Mouse (Mus musculus) MEL-GATA-1-ER (cell line): Measurements from ENCODE around the gene Rims4.

Experiments used
- DNase-seq: peaks from one replicate; pipeline ENCODE4 v3.0.0-alpha.2; 2012; ENCODE audit warnings: low read depth; ENCODE audit errors: extremely low read depth

Gene Rims4

GRCm38 (mm10) chr2:163911826-163912444 is 6.5 kb downstream of the Rims4 start:
- DNase-seq: no peak

DNA sequence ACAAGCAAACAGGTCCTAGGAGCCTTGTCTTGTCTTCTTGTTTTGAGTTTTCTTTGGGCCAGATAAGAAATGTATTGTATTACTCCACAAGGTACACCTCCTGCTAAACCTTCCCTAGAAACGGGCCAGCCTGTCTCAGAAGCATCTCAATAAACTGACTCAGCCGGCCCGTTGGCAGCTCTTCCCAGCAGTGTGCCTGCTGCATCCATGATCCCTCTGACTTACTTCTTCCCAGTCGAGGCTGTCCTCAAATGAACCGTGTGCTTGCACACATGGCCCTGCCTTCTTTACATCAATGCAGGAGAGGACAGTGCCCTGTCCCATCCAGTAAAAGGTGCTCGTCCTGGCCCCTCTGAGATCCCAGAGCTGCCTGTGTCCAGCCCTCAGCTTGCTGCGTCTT is 8.9 kb downstream of the Rims4 start:
- DNase-seq: no peak

- DNase-seq: no peak
Observed at GRCm38 (mm10) chr2:163907131-163907530, 11.4 kb downstream of the Rims4 start.

- DNase-seq: no peak
Observed at GRCm38 (mm10) chr2:163904323-163904722, 14.2 kb downstream of the Rims4 start.

DNA sequence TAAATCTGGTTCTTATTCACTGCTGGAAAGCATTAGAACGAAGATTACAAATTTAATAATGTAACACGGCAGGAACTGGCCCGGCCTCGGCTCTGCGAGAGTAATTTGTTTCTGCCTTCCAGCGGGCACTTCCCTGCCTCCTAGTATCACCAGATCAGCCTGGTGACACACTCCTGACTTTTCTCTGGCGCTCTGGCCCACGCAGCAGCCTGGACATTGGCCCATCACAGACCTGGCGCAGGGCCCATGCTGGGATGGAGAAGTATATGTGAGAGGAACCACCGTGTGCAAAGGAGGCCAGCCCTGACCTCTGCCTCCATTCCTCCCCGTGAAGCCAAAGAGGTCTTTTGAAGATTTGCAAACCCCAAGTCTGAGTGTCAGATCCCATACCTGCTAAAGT is 15.0 kb downstream of the Rims4 start:
- DNase-seq: no peak

DNA sequence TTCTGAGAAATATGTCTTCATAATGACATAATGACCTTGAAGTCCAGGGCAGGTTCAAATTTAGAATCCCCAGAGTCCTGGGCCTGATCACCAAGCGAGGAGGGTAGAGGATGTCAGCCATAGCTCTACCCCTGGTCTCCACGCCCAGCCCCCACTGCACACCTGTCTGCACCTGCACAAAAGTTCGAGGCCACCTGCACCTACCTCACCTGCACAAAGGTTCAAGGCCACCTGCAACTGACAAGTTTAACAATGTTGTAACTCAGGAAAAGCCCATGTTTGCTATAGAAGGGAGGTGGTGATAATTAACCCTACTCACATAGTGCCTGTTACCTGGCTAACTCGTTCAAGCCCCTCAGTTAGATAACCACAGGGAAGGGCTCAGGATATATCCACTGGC is 16.0 kb downstream of the Rims4 start:
- no peak for DNase-seq

- no peak for DNase-seq
Observed at GRCm38 (mm10) chr2:163901043-163901442, 17.4 kb downstream of the Rims4 start.

GRCm38 (mm10) chr2:163899910-163900411 is 18.5 kb downstream of the Rims4 start:
- no peak for DNase-seq

GRCm38 (mm10) chr2:163897988-163898535 is 20.4 kb downstream of the Rims4 start:
- DNase-seq: no peak

DNA sequence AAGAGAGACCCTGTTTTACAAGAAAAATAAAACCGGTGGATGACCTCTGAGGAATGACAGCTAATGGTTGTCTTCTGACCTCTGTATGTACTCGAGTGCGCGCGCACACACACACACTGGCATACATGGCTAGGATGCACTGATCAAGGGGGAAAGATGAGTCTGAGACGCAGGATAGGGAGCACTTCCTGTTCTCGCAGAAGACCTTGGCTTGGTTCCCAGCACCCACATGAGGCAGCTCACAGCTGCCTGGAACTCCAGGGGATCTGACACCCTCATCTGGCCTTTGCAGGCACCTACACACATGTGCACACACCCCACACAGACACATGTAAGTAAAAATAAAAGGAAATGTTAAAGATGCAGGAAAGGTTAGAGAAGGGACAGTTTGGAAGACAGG is 21.5 kb downstream of the Rims4 start:
- peak; percentile 5 for DNase-seq

- DNase-seq: no peak
Observed at GRCm38 (mm10) chr2:163895156-163895555, 23.3 kb downstream of the Rims4 start.

DNA sequence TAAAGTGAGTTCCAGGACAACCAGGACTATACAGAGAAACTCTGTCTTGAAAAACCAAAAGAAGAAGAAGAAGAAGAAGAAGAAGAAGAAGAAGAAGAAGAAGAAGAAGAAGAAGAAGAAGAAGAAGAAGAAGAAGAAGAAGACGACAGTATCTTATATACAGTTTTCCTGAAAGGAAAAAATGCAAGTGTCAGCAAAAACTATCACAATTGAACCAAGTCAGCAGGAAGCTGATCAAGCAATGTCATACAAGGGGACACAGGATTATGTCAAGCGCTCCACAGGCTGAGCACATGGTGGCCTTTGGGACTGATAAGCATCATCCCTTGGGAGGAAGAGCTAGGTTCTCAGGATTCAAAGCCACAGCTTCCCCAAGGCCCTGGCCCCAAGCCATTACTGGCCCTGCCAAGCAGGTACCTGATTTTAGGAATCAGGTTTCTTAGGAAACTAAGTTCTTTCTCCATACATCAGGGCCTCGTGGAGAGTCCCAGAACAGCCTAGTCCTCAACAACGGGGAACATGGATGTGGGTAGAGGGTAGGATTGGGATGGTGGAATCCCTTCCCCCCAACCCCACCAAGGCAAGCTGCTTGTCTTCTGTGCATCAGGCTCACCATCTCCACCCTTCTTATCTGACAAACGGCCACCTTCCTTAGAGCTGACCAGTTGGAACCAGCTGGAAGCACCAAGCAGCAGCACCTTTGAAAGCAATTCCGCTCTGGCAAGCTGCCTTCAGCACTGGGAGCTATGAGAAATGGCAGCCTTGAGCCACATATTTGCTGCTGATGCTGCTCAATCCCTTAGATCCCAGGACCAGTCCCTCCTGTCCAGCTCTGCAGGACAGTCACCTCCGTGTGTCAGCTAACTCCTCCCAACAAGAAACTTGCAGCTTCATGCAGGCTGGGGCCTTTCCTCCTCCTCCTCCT is 24.8 kb downstream of the Rims4 start:
- DNase-seq: no peak

DNA sequence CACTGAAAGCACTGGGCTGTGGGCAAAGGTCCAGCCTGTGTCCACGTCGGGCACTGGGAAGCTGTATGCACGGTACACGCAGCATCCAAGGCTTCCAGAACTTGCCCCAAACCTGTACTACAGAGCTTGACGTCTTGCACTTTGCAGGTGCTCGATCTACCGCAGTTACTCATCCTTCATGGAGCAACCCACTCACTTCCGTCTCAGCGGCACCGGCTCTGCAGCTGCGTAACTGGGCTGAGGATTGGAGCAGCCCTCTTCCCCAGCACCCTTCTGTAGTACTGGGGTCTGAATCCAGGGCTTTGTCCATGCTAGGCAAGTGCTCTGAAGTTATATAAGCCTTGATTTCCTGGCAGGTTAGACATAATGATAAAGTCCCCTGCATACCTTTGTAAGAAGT is 27.2 kb downstream of the Rims4 start:
- no peak for DNase-seq

GRCm38 (mm10) chr2:163890586-163890985 is 27.9 kb downstream of the Rims4 start:
- DNase-seq: no peak

- DNase-seq: no peak
Observed at GRCm38 (mm10) chr2:163889411-163889810, 29.1 kb downstream of the Rims4 start.

DNA sequence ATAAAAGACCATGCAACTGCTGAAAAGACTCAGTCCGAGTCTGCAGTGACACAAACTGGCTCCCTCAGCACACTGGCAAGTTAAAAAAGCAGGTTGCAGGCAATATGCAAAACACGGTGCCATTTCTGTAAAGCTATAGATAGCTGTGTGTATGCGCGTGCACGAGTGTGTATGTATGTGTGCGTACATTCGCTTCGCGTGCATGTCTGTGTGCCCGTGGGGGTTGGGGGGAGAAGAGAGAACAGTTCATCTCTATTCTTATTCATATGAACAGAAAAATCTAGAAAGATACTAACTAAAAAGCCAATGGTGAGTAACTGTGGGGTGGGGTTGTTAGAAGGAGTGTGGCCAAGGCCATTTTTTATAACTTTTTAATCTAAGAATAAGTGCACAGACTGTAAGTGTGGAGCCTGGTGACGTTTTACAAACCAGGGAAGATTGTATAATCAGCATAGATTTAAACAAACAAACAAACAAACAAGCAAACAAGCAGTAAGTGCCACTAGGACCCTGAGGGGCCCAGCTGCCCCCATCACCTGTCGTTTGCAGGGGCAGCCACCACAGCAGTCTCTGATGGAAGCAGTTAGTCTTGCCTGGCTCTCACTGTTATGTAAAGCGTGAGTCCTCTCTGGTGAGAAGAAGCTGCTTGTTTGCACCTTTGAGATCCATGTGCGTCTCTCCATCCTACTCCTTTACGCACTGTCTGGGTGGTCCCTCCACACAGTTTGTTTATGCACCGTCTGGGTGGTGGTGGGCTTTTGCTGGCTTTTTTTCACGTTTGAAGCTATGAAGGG is 35.4 kb downstream of the Rims4 start:
- no peak for DNase-seq

- DNase-seq: no peak
Observed at GRCm38 (mm10) chr2:163880891-163881290, 37.6 kb downstream of the Rims4 start.

DNA sequence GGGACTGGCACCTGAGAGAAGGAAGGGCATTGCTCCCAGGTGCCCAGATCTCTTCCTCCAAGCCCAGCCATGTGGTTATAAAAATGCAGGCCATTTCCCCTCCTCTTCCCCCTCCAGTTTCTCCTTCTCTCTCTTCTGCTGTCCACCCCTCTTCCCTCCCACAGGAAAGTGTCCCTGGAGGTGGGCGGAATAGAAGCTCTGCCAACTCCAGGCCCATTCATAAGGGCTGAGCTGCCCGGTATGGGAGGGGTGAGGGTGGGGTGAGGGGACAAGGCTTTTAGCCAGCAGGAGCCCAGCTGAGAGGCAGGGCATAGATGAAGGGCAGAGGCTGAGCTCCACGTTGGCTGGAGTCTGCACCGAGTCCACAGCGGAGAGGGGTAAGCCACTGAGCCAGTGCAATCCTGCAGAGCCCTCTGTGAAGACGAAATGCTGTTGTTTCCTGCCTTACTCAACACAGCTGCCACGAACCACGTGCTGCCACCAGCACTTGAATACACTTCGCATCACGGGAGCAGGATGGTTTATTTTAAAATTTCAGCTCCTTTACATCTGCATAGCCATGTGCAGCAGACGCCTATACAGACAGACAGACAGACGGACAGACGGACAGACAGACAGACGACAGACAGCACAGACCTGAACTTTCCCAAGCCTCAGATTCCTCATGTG is 41.5 kb downstream of the Rims4 start:
- no peak for DNase-seq

- DNase-seq: no peak
Observed at GRCm38 (mm10) chr2:163875484-163875883, 43.0 kb downstream of the Rims4 start.

DNA sequence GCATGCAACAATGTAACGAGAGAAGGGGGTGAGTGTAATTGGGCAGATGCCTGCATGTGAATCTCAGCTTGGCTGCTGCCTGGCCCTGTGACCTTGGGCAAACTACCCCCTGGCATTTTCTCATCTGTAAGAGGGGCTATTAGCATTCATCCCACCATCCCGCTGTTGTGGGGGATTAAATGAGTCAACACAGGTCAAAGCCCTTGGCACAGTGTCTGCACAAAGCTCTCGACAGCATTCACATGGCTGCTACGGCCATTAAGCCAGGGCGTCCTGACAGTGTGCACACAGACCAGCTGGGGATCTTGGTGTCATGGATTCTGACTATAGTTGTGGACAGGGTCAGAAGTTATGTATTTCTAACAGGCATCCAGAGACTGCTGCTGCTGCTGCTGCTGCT is 43.6 kb downstream of the Rims4 start:
- no peak for DNase-seq

- no peak for DNase-seq
Observed at GRCm38 (mm10) chr2:163871906-163872305, 46.6 kb downstream of the Rims4 start.
